Mouse (Mus musculus): ENCODE results near the gene Foxp1.

The Foxp1 gene

DNA sequence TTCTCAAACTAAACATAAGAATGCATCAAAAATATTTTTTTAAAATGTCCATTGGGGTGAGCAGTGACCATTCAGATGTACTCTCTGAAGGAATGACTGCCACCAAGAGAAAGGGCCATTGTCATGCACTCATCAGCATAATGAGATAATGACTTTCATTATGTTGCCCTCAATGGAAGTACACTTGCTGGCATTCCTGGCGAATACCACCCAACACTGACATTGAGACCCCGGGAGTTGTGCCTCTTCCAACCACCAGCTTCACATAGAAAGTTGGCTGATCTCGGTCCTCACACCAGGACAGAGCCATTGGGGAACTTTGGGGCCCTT is 212.4 kb downstream of the Foxp1 start:
- TF ChIP-seq GATA4 (IDR thresholded peaks at IDR 0.05; ENCODE audit: insufficient replicate concordance, low read length) = no peak

DNA sequence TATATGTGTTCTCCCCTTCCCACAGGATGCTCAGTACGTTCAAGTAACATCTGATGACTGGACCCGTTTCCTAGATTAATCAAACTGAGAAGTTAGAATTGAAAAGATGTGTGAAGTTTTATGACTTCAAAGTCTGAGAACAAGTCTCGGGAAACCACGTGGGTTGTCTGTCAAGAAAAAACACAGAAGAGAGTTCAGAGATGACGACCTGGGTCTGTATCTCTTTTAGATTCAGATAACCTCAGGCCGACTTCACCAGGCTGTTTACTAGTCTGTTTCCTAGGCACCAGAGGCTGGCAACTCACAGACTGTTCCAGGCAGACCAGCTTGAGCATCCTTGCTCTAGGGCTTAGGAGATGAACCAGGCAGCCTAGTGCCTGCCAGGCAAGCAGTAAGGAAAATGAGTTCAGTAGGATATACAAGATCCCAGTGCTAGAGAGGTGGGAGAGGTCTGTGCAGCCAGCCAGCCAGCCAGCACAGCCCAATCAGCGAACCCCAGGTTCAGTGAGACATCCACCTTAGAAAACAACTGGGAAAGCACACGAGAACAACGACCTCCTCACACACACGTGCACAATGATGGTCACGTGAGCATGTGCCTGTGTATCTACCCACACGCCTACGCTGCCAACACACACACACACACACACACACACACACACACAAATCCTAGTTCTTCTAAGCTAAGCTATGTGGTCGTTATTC is 212.9 kb downstream of the Foxp1 start:
- no peak for TF ChIP-seq GATA4 (IDR thresholded peaks at IDR 0.05; ENCODE audit: insufficient replicate concordance, low read length)

DNA sequence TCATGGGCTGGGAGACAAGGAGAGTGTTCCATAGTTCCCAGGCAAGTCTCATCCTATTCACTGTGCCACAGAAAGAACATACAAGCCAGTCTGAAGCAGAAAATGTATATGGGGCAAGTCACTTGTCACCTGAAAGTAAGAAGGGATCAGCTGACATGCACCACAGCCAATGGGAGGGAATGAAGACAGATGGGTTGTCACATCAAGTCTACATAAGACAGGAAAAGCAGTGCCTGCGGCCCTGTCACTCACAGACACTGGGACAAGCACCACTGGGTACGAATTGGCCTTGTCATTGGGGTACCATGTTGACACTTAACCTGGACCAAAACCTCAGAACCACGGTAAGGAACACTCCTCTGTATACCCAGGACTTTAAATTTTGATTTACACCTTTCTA is 216.8 kb downstream of the Foxp1 start:
- TF ChIP-seq GATA4 (IDR thresholded peaks at IDR 0.05; ENCODE audit: insufficient replicate concordance, low read length) = no peak

DNA sequence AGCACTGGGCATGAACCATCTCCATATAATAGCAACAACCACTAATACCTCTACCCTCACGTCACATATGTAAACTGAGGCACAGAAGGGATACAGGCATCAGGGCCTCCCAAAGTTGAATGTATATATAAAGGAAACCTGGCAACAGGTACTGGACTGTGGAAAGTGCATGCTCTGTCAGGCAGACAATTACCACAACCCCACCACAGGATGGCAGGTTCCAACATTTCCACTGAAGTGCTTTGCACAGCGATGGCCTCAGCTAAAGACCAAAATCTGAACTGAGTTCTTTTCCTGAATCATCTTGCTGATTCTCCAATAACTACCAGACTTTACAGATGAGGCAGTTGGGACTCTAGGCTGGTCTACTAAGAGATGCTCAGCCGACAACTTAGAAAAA is 217.3 kb downstream of the Foxp1 start:
- TF ChIP-seq GATA4 (IDR thresholded peaks at IDR 0.05; ENCODE audit: insufficient replicate concordance, low read length) = no peak

DNA sequence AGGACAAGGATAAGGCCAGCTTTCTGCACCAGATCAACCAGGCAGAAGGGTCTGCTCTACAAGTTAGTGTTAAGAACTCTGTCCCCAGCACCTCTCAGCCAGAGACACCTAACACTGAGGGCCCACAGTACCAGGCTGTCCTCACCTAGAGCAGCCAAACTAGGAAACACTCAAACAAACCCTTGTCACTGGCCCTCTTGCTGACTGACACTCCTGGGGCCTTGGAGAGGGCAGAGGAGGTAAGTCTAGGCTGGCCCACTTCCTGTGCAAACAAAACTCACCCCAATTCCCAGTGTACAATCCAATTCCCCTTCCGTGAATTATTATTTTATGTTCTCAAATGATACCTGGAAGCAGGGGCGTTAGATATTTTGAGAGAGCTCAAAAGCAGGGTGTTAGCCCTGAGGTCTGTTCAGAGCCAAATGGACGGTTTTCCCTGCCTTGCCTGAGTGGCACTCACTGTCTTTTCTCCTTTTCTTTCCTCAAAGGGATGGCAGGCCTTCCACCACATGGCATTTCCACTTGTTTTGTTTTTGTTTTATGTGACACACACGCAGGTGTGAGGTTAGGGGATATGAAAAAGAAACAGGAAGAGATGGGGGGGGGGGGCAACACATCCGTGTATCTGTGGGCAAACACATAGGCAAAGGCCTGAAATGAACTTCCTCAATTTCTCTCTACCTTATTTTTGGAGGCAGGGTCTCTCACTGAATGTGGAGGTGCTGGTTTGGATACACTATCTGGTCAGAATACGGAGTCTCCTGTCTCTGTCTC is 219.7 kb downstream of the Foxp1 start:
- no peak for TF ChIP-seq GATA4 (IDR thresholded peaks at IDR 0.05; ENCODE audit: insufficient replicate concordance, low read length)

DNA sequence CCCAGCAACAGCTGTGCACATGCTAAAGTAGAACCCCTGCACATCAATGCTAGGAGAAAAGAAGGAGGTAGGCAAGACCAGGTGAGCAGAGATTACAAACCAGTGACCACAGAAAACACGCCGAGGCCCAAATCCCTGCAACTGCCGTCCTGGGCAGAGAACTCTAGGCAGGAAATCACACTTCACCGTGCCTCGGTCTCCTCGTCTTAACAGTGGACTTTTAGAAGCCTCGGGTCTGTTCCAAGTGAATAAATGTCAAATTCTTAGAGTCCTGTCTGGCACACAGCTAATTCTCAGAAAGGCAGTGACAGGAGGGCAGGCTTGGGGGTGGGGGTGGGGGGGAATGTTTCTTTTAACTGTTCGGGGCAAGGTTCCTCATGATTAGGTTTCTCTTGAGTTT is 220.6 kb downstream of the Foxp1 start:
- TF ChIP-seq GATA4 (IDR thresholded peaks at IDR 0.05; ENCODE audit: insufficient replicate concordance, low read length) = no peak

DNA sequence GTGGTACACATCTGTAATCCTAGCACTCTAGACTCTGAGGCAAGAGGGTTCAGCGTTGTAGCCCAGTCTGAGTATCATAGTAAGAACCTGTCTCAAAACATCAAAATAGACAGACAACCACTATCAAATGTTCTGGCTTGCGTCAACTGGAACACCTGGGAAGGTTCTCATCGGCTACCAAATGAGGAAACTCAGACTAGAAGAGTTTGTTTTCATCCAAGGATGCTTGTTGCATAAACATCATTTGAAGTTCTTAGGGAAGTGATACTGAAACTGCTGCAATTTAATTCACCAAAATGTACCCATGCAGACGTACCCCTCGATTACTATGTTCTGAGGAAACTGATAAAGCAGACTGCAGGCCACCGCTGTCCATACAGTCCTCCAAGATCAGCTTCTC is 222.3 kb downstream of the Foxp1 start:
- TF ChIP-seq GATA4 (IDR thresholded peaks at IDR 0.05; ENCODE audit: insufficient replicate concordance, low read length) = no peak

DNA sequence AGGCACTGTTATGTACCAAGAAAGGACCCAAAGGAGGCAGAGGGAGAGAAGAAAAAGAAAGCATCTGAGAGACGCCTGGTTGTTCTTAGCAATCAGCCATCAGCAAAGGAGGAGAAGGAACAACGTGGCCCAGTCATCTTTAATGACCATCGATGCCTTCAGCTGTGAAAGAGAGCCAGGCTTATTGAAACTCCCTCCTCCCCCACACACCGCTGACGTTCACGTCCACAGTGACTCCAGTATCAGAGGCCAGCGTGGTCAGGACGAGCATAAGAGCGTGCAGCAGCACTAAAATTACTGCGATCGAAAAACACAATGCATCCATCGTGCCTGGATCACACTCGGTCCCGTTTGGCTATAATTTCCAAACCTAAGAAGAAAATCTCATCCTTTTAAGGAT is 223.3 kb downstream of the Foxp1 start:
- no peak for TF ChIP-seq GATA4 (IDR thresholded peaks at IDR 0.05; ENCODE audit: insufficient replicate concordance, low read length)

DNA sequence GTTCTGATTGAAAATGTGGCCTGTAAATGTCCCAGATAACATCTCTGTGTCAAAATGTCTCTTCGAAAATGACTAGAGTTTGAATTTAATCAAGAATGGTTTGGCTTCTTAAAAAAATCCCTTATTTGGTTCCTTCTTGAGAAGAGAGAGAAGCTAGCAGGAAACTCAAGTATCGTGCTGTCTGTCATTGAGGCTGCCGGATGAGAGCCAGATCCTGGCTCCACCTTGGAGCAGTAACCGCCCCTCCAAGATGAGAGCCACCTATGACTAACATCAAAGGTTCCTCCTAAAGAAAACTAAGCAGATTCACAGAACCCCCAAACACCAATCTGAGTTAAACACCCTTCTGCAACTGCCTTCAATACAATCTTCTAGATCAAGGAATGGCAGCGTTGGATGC is 225.0 kb downstream of the Foxp1 start:
- TF ChIP-seq GATA4 (IDR thresholded peaks at IDR 0.05; ENCODE audit: insufficient replicate concordance, low read length) = no peak

DNA sequence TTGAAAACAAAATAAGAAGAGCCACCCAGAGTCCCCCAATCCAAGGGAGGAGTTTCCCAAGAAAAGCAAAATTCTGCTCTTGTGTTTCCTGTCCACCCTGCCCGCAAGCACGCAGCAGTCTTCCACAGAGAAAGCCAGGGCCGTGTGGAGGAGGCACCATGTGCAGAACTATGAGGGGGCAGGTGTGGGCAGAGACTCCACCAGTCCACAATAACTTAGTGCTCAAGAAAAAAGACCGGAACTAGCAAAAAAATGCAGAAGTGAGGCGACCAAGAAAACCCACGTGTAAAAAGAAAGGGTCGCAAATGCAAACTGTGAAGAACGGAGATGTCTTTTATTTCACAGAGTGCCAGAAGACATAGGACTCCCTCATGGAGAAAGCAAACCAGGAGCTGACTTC is 227.0 kb downstream of the Foxp1 start:
- no peak for TF ChIP-seq GATA4 (IDR thresholded peaks at IDR 0.05; ENCODE audit: insufficient replicate concordance, low read length)

DNA sequence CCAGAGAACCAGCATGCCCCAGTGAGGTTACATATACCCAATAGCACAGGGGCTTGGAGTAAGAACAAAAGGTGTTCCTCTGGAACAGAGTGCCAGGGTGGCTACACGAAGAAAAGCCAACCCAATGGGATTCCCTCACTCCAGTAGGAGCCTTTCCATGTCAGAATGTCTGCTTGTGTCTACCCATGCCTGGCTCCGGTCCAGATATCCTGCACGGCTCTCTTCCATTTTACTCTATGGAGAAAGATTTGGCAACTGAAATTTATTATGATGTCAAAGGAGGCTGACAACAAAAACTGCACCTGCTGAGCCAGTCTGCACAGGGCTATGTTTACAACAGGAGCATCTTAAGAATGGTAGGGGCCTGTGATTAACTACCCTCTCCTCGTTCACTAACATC is 233.3 kb downstream of the Foxp1 start:
- no peak for TF ChIP-seq GATA4 (IDR thresholded peaks at IDR 0.05; ENCODE audit: insufficient replicate concordance, low read length)

DNA sequence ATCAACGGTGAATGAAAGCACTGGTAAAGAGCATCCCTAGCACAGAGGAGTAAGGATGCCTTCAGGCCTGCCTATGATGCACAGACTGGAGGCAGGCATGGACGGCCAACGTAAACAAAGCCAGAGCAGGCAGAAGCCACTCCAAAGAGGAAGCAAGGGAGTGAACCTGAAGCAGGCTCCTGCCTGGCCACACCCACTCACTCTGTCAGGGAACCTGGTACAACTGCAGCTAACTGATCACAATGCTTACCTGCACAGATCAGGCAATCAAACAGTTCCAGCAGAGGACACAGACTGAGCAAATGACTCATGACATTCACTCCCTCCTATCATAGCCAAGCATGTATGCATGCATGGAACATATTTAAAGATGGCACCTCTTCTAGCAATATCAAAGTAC is 237.5 kb downstream of the Foxp1 start:
- no peak for TF ChIP-seq GATA4 (IDR thresholded peaks at IDR 0.05; ENCODE audit: insufficient replicate concordance, low read length)

DNA sequence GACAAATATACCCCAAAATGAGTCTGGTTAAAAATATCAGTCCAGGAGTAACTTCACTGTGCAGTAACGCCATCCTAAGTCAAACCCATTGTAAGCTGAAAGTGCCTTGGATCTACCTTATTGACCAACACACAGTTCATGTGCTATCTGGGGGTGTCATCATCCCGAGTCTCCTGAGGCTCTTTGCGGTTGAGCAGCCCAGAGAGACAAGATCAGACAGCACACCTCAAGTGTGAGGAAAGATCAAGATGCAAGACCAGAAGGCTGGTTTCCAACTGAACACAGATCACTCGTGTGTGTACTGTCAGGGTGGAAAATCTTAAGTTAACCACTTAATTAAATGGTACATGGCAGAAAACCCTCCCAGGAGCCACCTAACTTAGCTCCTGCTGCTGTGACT is 238.5 kb downstream of the Foxp1 start:
- TF ChIP-seq GATA4 (IDR thresholded peaks at IDR 0.05; ENCODE audit: insufficient replicate concordance, low read length) = no peak

DNA sequence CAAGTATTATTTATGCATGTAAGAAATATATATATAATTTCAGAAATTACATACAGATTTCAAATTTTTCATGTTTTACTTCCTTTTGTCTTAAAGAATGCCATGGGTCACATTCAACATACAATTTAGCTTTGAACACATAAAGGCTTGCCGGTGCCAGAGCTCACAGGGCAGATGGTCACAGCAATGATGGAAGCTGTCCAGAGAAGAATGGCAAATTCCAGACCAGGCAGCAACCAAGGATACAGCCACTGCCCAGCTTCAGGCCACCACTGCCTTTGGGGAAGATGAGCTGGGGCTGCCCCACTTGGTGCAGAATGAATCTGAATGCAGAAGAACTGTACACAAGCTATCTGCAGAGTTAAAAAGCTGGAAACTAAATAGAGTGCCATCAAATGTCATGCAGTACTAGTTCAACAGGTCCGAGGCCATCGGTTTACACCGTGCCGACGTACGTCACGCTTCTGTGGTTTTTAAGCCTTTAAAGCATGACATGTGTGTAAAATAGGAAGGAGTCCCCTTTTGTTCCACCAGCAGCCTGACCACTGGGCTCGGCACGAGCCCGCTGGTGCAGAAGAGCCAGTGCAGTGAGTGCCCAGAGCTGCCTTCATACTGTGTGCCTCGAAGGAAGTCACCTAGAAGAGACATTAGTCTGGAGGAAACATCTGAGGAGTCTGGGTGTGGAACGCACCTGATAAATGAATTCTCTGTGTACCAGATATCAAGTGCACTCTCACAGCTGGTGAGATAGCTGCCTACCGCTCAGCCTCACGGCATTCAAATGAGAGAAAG is 239.5 kb downstream of the Foxp1 start:
- TF ChIP-seq GATA4 (IDR thresholded peaks at IDR 0.05; ENCODE audit: insufficient replicate concordance, low read length) = no peak

DNA sequence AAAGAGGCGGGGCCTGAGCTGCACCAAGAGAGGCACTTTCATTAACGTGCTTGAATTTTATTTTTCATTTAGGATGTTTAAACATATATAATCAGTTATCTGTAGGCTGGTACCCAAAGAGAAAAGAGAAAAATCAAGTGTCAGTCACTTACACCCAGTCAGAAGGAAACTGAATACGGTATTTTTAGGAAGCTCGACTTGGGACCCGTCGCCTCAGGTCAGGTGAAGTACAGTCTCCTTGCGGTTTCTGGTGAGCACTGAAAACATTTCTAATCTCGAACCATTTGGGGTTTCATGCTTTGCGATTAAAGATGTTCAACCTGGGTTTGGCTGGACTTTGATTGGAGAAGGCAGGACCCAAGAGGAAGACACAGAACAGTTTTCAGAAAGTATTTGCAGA is 241.1 kb downstream of the Foxp1 start:
- no peak for TF ChIP-seq GATA4 (IDR thresholded peaks at IDR 0.05; ENCODE audit: insufficient replicate concordance, low read length)

DNA sequence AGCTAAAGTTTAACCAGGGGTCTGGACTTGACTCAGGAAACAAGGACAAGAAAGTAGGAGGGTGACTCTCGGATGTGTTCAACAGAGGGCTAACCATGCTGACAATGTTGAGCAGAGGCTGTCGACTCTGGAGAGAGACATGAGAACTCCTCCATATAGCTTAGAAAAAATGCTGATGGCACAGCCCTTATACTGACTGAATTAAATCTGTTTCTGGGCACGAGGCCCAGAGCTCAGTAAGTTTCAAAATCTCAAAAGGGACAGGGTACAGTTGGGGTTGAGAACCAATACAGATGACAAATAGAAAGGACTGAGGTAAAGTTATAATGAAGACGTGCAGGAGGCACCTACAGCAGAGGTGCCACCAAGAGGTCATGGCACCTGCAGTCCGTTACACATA is 241.9 kb downstream of the Foxp1 start:
- no peak for TF ChIP-seq GATA4 (IDR thresholded peaks at IDR 0.05; ENCODE audit: insufficient replicate concordance, low read length)

Data from liver, adult (tissue).